Mouse (Mus musculus) embryonic facial prominence, embryonic 11.5 days (tissue): ENCODE measurements around the gene Ubtf. TPM values are rescaled to one million over a fixed set of nuclear protein-coding genes. Genes with fewer than 3 reads are reported as not detected.

Experiments
- ATAC-seq: fragments of 200-750 bp; cut with Nextera tagmentation; replicated peaks from 2 replicates; pipeline ENCODE4 v1.8.0; 2017; ENCODE audit warnings: low read depth; ENCODE audit not compliant: insufficient number of reproducible peaks, low FRiP score, low TSS enrichment
- DNase-seq: peaks from one replicate; pipeline ENCODE4 v3.0.0-alpha.2; 2015; ENCODE audit warnings: low spot score
- H3K27ac ChIP-seq: fragments of 300-500 bp; sonication (generic); replicated peaks from 2 replicates; pipeline ENCODE4 v1.5.1; 2014; ENCODE audit warnings: mild to moderate bottlenecking, low read depth, low read length, control low read depth
- H3K27me3 ChIP-seq: fragments of 300-500 bp; sonication (generic); 2 replicates; pipeline ENCODE4 v1.6.1; 2014; ENCODE audit warnings: mild to moderate bottlenecking, low read length, moderate library complexity, mixed read lengths; ENCODE audit not compliant: control insufficient read depth, insufficient read depth
- H3K36me3 ChIP-seq: fragments of 300-500 bp; sonication (generic); replicated peaks from 2 replicates; pipeline ENCODE4 v1.6.1; 2014; ENCODE audit warnings: low read depth, mild to moderate bottlenecking, low read length, moderate library complexity, mixed read lengths; ENCODE audit not compliant: control insufficient read depth, insufficient read depth
- H3K4me1 ChIP-seq: fragments of 300-500 bp; sonication (generic); 2 replicates; pipeline ENCODE4 v1.6.1; 2014; ENCODE audit warnings: low read length, mixed read lengths; ENCODE audit not compliant: control insufficient read depth, insufficient read depth
- H3K4me2 ChIP-seq: fragments of 300-500 bp; sonication (generic); 2 replicates; pipeline ENCODE4 v1.6.1; 2014; ENCODE audit warnings: low read depth, mild to moderate bottlenecking, control low read depth, low read length, moderate library complexity
- H3K4me3 ChIP-seq: fragments of 300-500 bp; sonication (generic); 2 replicates; pipeline ENCODE4 v1.5.1; 2014; ENCODE audit warnings: low read depth, low read length, control low read depth
- H3K9ac ChIP-seq: fragments of 300-500 bp; sonication (generic); replicated peaks from 2 replicates; pipeline ENCODE4 v1.6.1; 2014; ENCODE audit warnings: mild to moderate bottlenecking, control low read depth, low read length
- H3K9me3 ChIP-seq: fragments of 300-500 bp; sonication (generic); replicated peaks from 2 replicates; pipeline ENCODE4 v1.6.1; 2016; ENCODE audit warnings: mild to moderate bottlenecking, low read length, inconsistent platforms, mixed read lengths; ENCODE audit not compliant: control insufficient read depth
- WGBS: fragments of 180-500 bp; shearing (Covaris S2); extraction: QIAGEN DNeasy Blood & Tissue Kit; methylation state at CpG from one replicate; pipeline ENCODE4 v1.1.7; 2014; 5-methylcytosine and 5-hydroxymethylcytosine counted together
- polyA plus RNA-seq: library from polyadenylated mRNA; unstranded; fragments of >200 nt; fragmentation: Nextera tagmentation; extraction: Ambion mirVana; gene quantifications from 2 replicates; pipeline ENCODE4 v1.2.1, GENCODE M21; 2014

Ubtf gene
- polyA plus RNA-seq, 1 experiment from 2014 or later = 84.5 TPM

DNA sequence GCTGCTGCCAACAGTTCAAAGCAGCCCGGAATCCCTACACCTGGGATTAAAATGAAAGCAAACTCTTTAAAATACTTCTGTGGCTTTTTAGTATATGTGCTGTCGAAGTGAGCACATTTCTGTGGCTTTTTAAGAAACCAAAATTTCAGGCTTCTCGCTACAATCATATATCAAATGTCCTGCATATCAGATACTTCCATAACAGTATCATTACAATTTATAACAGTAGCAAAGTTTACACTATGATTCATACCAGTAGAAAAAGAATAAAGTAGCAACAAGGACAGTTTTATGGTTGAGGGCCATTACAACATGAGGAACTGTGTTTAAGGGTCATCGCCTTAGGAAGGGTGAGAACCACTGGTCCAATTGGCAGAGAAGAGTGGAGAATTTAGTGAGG, 21.6 kb upstream of the Ubtf start:
- H3K4me1 ChIP-seq = no peaks in the 10 kb centered on the region
- no peaks in the 10 kb centered on the region for H3K9me3 ChIP-seq
- no peak overlapping the region for H3K4me3 ChIP-seq
- no peaks in the 10 kb centered on the region for H3K27me3 ChIP-seq
- H3K4me2 ChIP-seq = no peak overlapping the region
- H3K36me3 ChIP-seq = no peaks in the 10 kb centered on the region
- no peak for DNase-seq
- no peak for ATAC-seq
- no peak overlapping the region for H3K9ac ChIP-seq
- no peak overlapping the region for H3K27ac ChIP-seq
- WGBS = 92% methylated on average over 4 of the region's 4 CpGs

DNA sequence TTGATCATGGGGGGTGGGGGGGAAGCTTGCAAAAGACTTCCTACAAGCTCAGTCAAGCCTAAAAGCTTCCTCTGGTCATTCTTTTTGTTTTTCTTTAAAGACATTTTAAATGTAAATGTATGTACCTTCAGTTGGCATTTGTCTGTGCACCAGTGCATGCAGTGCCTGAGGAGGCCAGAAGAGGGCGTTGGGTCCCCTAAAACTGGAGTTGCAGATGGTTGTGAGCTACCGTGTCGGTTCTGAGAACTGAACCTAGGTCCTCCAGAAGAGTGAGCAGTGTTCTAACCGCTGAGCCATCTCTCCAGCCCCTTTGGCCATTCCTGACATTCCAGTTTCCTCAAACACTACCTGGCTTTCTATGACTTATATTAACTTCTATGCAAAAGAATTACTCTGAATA, 20.1 kb upstream of the Ubtf start:
- H3K27me3 ChIP-seq = no peaks in the 10 kb centered on the region
- no peak for DNase-seq
- H3K4me3 ChIP-seq = no peak overlapping the region
- no peak overlapping the region for H3K27ac ChIP-seq
- 58% methylated on average over 4 of the region's 4 CpGs for WGBS
- no peaks in the 10 kb centered on the region for H3K4me1 ChIP-seq
- H3K9ac ChIP-seq = no peak overlapping the region
- H3K9me3 ChIP-seq = no peaks in the 10 kb centered on the region
- no peak for ATAC-seq
- no peak overlapping the region for H3K4me2 ChIP-seq
- no peaks in the 10 kb centered on the region for H3K36me3 ChIP-seq

DNA sequence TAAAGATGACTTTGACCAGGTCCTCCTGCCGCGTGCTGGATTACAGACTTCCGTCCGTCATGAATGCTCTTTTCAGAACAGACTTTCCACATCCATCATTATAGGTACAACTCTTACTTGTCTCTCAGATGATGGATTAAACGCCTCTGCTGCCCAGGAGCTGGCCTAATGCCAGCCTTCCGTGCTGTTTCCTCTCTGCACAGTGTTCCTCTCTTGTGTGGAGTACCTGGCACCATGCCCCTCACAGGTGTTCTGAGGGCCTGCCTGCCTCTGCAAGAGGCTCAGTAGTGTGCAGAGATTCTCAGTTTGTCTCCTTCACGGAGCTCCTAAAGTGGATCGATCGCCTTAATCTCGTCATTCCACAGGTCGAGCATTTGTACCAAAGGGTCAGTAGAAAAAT, 19.7 kb upstream of the Ubtf start:
- H3K9me3 ChIP-seq = no peaks in the 10 kb centered on the region
- H3K27ac ChIP-seq = no peak overlapping the region
- WGBS = 83% methylated on average over 11 of the region's 11 CpGs
- no peak overlapping the region for H3K4me2 ChIP-seq
- H3K36me3 ChIP-seq = no peaks in the 10 kb centered on the region
- no peak overlapping the region for H3K4me3 ChIP-seq
- H3K4me1 ChIP-seq = no peaks in the 10 kb centered on the region
- no peaks in the 10 kb centered on the region for H3K27me3 ChIP-seq
- H3K9ac ChIP-seq = no peak overlapping the region
- ATAC-seq (no peak), DNase-seq (no peak)

DNA sequence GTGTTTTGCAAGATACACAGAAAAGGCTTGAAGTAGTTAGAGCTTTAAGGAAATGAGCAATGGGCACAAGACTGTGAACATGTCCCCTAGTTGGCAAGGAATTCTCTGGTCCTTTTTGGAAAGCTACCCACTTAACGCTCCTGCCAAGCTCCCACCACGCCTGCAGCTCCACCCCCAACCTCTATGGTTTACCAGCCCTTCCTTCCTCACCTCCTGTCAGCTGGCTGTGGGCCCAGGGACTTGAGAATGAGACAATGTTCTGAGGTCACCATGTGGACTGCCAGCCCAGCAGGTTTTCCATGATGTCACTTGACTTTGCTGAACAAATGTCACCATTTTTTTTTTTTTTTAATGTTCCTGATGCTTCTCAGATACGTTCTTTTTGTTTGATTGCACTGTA, 19.0 kb upstream of the Ubtf start:
- DNase-seq (no peak), ATAC-seq (no peak)
- no peaks in the 10 kb centered on the region for H3K27me3 ChIP-seq
- H3K9ac ChIP-seq = no peak overlapping the region
- WGBS = 53% methylated on average over 3 of the region's 3 CpGs
- no peaks in the 10 kb centered on the region for H3K4me1 ChIP-seq
- no peak overlapping the region for H3K4me2 ChIP-seq
- H3K27ac ChIP-seq = no peak overlapping the region
- no peaks in the 10 kb centered on the region for H3K9me3 ChIP-seq
- no peak overlapping the region for H3K4me3 ChIP-seq
- no peaks in the 10 kb centered on the region for H3K36me3 ChIP-seq

DNA sequence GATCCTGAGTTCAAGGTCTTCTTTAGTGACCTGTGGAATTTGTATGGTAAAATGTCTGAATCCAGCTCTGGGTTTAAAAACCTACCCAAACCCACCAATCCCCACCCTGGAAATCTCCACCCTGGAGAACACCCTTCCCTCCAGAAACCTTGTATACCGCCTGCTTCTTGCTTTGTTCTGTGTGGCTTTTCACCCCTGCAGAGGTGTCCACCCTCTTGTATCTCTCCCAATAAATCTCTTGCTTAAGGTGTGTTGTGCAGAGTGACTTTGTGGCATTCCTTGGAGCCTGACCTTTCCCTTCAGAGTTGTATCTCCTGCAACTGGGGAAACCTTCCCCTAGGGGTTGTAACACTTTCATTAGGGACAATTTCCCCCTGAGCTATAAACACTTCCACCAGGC, 18.4 kb upstream of the Ubtf start:
- ATAC-seq (no peak), DNase-seq (no peak)
- Histone ChIP-seq H3K36me3 (no peaks in the 10 kb centered on the region), H3K4me1 (no peaks in the 10 kb centered on the region), H3K9ac (no peak overlapping the region), H3K9me3 (no peaks in the 10 kb centered on the region), H3K27me3 (no peaks in the 10 kb centered on the region), H3K27ac (no peak overlapping the region), H3K4me3 (no peak overlapping the region), H3K4me2 (no peak overlapping the region)
- WGBS = 67% methylated on average over 1 of the region's 1 CpGs

DNA sequence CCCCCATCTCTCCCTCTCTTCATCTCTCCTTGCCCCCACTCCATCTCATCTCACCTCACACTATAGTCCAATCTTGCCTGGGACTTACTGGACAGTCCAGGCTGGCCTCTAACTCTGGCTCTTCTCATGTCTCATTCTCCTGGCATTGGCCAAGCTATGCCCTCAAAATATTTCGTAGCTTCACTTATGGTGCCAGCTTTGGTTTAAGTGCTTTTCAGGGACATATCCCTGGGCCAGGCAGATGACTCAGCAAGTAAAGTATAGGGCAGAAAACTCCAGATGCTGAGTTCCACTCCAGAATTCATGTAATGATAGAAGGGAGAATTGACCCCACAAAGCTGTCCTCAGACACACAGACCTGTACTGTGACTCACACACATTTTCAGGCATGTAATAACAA, 16.6 kb upstream of the Ubtf start:
- Histone ChIP-seq H3K4me3 (no peak overlapping the region), H3K9me3 (no peaks in the 10 kb centered on the region), H3K36me3 (no peaks in the 10 kb centered on the region), H3K4me1 (no peaks in the 10 kb centered on the region), H3K9ac (no peak overlapping the region), H3K27ac (no peak overlapping the region), H3K4me2 (no peak overlapping the region), H3K27me3 (no peaks in the 10 kb centered on the region)
- no peak for DNase-seq
- 93% methylated on average over 1 of the region's 1 CpGs for WGBS
- no peak for ATAC-seq

DNA sequence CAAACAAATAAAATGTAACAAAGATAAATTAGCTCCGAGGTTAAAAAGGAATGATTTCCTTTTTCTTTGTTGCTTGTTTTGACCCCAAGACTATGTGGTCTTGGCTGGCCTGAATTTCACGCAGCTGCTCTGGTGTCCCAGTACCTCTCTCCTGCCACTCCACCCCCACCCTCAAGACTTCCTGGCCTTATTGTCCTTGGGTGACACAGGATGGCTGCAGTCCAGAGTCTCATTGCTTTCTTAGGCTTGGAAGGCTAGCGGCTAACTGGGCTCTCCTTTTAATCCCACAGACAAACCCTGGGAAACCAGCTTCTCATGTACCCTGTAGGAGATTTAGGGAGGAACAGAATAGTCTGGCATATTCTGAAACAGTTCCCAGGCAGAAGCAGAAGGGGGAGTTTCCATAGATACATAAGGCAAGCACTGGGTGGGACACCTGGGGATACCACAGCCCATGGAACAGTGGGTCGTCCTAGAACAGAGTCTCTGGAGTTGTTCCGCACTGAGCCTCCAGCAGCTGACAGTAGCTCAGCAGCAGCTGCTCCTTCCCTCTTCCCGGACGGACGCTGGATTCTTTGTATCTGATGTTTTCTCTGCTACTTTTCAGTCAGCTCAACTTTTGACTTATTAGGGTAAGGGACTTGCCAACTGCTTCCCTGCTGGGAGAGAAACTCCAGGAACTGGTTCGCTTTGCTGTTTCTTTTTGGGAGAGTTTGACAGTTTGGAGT, 15.6 kb upstream of the Ubtf start:
- ATAC-seq = no peak
- H3K9ac ChIP-seq = no peak overlapping the region
- 40% methylated on average over 9 of the region's 9 CpGs for WGBS

DNA sequence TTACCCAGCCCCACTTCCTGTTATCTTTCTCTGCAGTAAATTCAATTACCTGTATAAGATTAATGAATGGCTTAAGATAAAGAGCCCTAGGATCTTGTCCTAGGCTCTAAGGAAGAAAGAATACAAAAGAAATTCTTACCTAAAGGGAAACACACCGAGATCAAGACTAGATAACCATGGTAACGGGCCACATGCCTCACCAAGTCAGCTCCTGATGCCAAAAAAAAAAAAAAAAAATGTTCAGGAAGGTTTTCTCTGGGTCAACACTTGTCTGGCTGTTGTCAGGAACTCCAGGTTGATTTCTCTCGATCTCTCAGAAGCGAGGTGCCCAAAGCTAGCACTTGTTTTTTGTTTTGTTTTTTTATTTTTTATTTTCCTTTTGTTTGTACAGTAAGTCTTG, 14.5 kb upstream of the Ubtf start:
- DNase-seq (no peak), ATAC-seq (no peak)
- 67% methylated on average over 4 of the region's 4 CpGs for WGBS
- H3K9ac ChIP-seq = no peak overlapping the region
- H3K4me1 ChIP-seq = no peaks in the 10 kb centered on the region
- no peak overlapping the region for H3K4me2 ChIP-seq
- no peaks in the 10 kb centered on the region for H3K27me3 ChIP-seq
- H3K4me3 ChIP-seq = no peak overlapping the region
- H3K36me3 ChIP-seq = no peaks in the 10 kb centered on the region
- H3K9me3 ChIP-seq = no peaks in the 10 kb centered on the region
- H3K27ac ChIP-seq = no peak overlapping the region

More for the DNA sequence above, 15.6 kb upstream of the Ubtf start:
- H3K4me3 ChIP-seq = no peak overlapping the region
- no peak for DNase-seq
- H3K9me3 ChIP-seq = no peaks in the 10 kb centered on the region
- H3K4me1 ChIP-seq = no peaks in the 10 kb centered on the region
- H3K4me2 ChIP-seq = no peak overlapping the region
- H3K27me3 ChIP-seq = no peaks in the 10 kb centered on the region
- no peaks in the 10 kb centered on the region for H3K36me3 ChIP-seq
- no peak overlapping the region for H3K27ac ChIP-seq
